Mouse (Mus musculus) ES-E14 (cell line): ENCODE data around the gene Ddah2. TPM values are rescaled to one million over a fixed set of nuclear protein-coding genes. Genes with fewer than 3 reads are reported as not detected.

Source experiments
- DNase-seq: peaks from one replicate; pipeline ENCODE4 v3.0.0-alpha.2; 2013; ENCODE audit warnings: low read depth, low spot score
- H3K27ac ChIP-seq: 2 replicates; pipeline ENCODE4 v1.5.1; 2012; ENCODE audit warnings: low read depth, mild to moderate bottlenecking, low read length, moderate library complexity, mixed read lengths; ENCODE audit not compliant: poor library complexity, insufficient read depth, severe bottlenecking
- H3K36me3 ChIP-seq: 2 replicates; pipeline ENCODE4 v1.6.1; 2012; ENCODE audit warnings: mild to moderate bottlenecking, low read length, moderate library complexity, mixed read lengths; ENCODE audit not compliant: control insufficient read depth, poor library complexity, insufficient read depth, severe bottlenecking
- H3K4me1 ChIP-seq, 2 experiments: fragments of 150-350 bp in 1 of 2; sonication (generic) in 1 of 2; 2 replicates each; pipeline ENCODE4 v1.6.1; 2012; ENCODE audit warnings: low read length in 2 of 2, mild to moderate bottlenecking in 1 of 2, mixed read lengths in 1 of 2; ENCODE audit not compliant: control insufficient read depth in 2 of 2, insufficient read depth in 2 of 2, poor library complexity in 1 of 2
- H3K4me3 ChIP-seq, 2 experiments: fragments of 150-350 bp in 1 of 2; sonication (generic) in 1 of 2; 2 replicates each; pipeline ENCODE4 v1.5.1; 2012; ENCODE audit warnings: low read length in 2 of 2, low read depth in 1 of 2, mild to moderate bottlenecking in 1 of 2, mixed read lengths in 1 of 2; ENCODE audit not compliant: insufficient read depth in 1 of 2, poor library complexity in 1 of 2, severe bottlenecking in 1 of 2
- H3K9ac ChIP-seq: 2 replicates; pipeline ENCODE4 v1.6.1; 2012; ENCODE audit warnings: low read depth, mild to moderate bottlenecking, low read length, mixed read lengths; ENCODE audit not compliant: poor library complexity, insufficient read depth, severe bottlenecking
- H3K9me3 ChIP-seq: fragments of 150-350 bp; sonication (generic); 2 replicates; pipeline ENCODE4 v1.6.1; 2012; ENCODE audit warnings: low read depth, mild to moderate bottlenecking, low read length; ENCODE audit not compliant: control insufficient read depth, insufficient read depth
- CHD2 ChIP-seq: IDR thresholded peaks from 2 replicates; pipeline ENCODE4 v1.6.1; 2014; ENCODE audit warnings: mild to moderate bottlenecking, low read depth, low read length, inconsistent platforms
- HCFC1 ChIP-seq: IDR thresholded peaks from 2 replicates; pipeline ENCODE4 v1.6.1; 2012; ENCODE audit warnings: low read length, inconsistent platforms, borderline replicate concordance; ENCODE audit not compliant: insufficient read depth
- MAFK ChIP-seq: IDR thresholded peaks from 2 replicates; pipeline ENCODE4 v1.6.1; 2014; ENCODE audit warnings: mild to moderate bottlenecking, low read depth, low read length, inconsistent platforms; ENCODE audit not compliant: insufficient read depth
- ZC3H11A ChIP-seq: IDR thresholded peaks from 2 replicates; pipeline ENCODE4 v1.6.1; 2012; ENCODE audit warnings: low read depth, mild to moderate bottlenecking, inconsistent platforms, low read length, borderline replicate concordance
- ZNF384 ChIP-seq: IDR thresholded peaks from 2 replicates; pipeline ENCODE4 v1.6.1; 2012; ENCODE audit warnings: low read depth, low read length, inconsistent platforms
- in situ Hi-C, 2 experiments: fragments of 600-800 bp; cut with MboI; formaldehyde crosslinking; loops; one replicate each; pipeline ENCODE4 v1.15.1; 2025; ENCODE audit warnings: low sequenced_read_pairs in 2 of 2, inconsistent platforms in 1 of 2; ENCODE audit not compliant: unreplicated experiment in 2 of 2
- total RNA-seq: library from RNA; depleted of rRNA; stranded (reverse); fragments of 300-350 nt; gene quantifications from 2 replicates; pipeline ENCODE4 v1.2.3, GENCODE M21; 2012

The Ddah2 gene
- total RNA-seq, 1 experiment: 45.0 TPM

- H3K27ac ChIP-seq: no peak overlapping the region
- peaks cover 0 to 8% of the 10 kb centered on the region in 2 experiments; a peak in 1 of 4 replicates for H3K4me1 ChIP-seq
- no peak for DNase-seq
- peaks cover 79% of the 10 kb centered on the region for H3K36me3 ChIP-seq
- no peak overlapping the region for H3K4me3 ChIP-seq
- no peaks in the 10 kb centered on the region for H3K9me3 ChIP-seq
- in situ Hi-C loops: loop anchor here in 1 of 2 experiments (25.0 kb wide), 1 partner anchor 99 kb away; the partner anchor contains the start of genes Csnk2b, Gpank1, Ly6g5b and Ly6g5c
- H3K9ac ChIP-seq: no peak overlapping the region
- no peak for TF ChIP-seq ZC3H11A
- TF ChIP-seq ZNF384: no peak
- no peak for TF ChIP-seq MAFK
- TF ChIP-seq CHD2: no peak
- no peak for TF ChIP-seq HCFC1
These were observed 45.6 kb upstream of the Ddah2 start for GRCm38 (mm10) chr17:35013221-35013620.

DNA sequence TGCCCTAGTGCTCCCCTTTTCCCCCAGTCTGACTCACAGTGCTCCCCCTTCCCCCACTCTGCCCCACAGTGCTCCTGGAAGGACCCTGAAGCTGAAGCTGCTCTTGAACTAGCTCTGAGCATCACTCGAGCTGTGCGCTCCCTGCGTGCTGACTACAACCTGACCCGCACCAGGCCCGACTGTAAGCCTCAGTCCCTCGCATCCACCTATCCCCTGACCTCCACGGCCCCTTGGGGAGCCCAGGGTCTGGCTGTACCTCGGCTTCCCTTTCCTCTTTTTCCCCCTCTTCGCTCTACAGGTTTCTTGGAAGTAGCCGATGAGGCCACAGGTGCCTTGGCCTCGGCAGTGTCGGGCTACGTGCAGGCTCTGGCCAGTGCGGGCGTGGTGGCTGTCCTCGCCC, 43.5 kb upstream of the Ddah2 start:
- Histone ChIP-seq H3K4me1 (peaks cover 0 to 8% of the 10 kb centered on the region in 2 experiments; a peak in 1 of 4 replicates), H3K9me3 (no peaks in the 10 kb centered on the region), H3K36me3 (peaks cover 64% of the 10 kb centered on the region), H3K9ac (no peak overlapping the region), H3K27ac (no peak overlapping the region), H3K4me3 (no peak overlapping the region; a peak in 1 of 4 replicates)
- TF ChIP-seq MAFK (no peak), ZNF384 (no peak), CHD2 (no peak), ZC3H11A (no peak), HCFC1 (no peak)
- in situ Hi-C loops: loop anchor here in 1 of 2 experiments (25.0 kb wide), 1 partner anchor 97 kb away; the partner anchor contains the start of genes Csnk2b, Gpank1, Ly6g5b and Ly6g5c
- DNase-seq: no peak

GRCm38 (mm10) chr17:35016376-35016775, 42.5 kb upstream of the Ddah2 start, which contains the start of gene Vwa7:
Gene Vwa7 (plus strand): TSS chr17:35016579.
- in situ Hi-C loops: loop anchor here in 1 of 2 experiments (25.0 kb wide), 1 partner anchor 96 kb away; the partner anchor contains the start of genes Csnk2b, Gpank1, Ly6g5b and Ly6g5c
- Histone ChIP-seq H3K9ac (no peak within 1 kb of the TSS), H3K4me1 (peaks cover 0 to 10% of the 10 kb centered on the region in 2 experiments; a peak in 1 of 4 replicates), H3K4me3 (no peak within 1 kb of the TSS; a peak in 1 of 4 replicates), H3K36me3 (peaks cover 53% of the 10 kb centered on the region), H3K27ac (no peak within 1 kb of the TSS), H3K9me3 (no peaks in the 10 kb centered on the region)
- TF ChIP-seq HCFC1 (no peak), CHD2 (no peak), MAFK (no peak), ZC3H11A (no peak), ZNF384 (no peak)
- no peak for DNase-seq

DNA sequence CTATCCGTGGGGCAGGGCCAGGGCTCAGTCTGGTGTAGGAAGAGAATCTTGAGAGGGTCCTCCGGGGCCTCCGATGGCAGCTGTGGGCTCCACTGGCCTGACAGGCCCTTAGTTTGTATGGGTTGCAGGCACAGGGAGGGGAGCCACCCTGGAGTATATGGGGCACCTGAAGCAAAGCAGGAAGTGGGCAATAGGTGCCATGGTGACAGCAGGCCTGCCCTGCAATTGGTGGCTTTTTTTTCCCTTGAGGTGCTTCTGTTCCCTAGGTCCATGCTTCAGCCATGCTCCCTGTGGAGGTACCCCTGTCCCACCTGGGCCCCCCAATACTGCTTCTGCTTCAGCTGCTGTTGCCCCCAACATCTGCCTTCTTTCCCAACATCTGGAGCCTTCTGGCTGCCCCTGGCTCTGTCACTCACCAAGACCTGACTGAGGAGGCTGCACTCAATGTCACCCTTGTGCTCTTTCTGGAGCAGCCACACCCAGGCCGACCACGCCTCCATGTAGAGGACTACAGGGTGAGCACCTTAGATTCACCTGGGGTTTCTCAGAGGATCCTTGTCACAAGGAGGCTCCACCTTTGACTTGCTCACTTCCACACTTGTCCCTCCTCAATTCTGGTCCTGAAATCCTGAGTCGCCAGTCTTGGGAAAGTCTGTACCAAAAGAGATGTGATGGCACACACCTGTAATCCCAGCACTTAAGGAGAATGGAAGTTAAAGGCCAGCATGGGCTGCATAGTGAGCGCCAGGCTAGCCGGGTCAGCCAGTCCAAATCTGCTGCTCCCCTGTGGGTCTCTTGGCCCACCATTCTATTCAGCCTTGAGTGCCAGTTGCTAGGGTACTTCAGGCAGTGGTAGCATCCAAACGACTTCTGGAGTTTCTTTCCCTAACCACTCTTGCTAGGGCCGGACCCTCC, 41.8 kb upstream of the Ddah2 start:
- H3K9me3 ChIP-seq: no peaks in the 10 kb centered on the region
- no peak overlapping the region for H3K27ac ChIP-seq
- H3K4me1 ChIP-seq: peaks cover 2 to 14% of the 10 kb centered on the region in 2 experiments; a peak in 2 of 4 replicates
- H3K9ac ChIP-seq: no peak overlapping the region
- in situ Hi-C loops: loop anchor here in 1 of 2 experiments (25.0 kb wide), 1 partner anchor 95 kb away; the partner anchor contains the start of genes Csnk2b, Gpank1, Ly6g5b and Ly6g5c
- no peak overlapping the region for H3K4me3 ChIP-seq
- peaks cover 47% of the 10 kb centered on the region for H3K36me3 ChIP-seq
- DNase-seq: no peak
- no peak for TF ChIP-seq ZC3H11A
- no peak for TF ChIP-seq ZNF384
- no peak for TF ChIP-seq HCFC1
- no peak for TF ChIP-seq MAFK
- TF ChIP-seq CHD2: no peak
